Mouse (Mus musculus): ENCODE results near the gene Slc23a4. TPM values are rescaled to one million over a fixed set of nuclear protein-coding genes. Genes with fewer than 3 reads are reported as not detected.

Gene Slc23a4
- polyA plus RNA-seq, 1 experiment = 1.4 TPM

GRCm38 (mm10) chr6:34896168-34896780 is 91.9 kb downstream of the Slc23a4 start:
- no peaks in the 10 kb centered on the region for H3K4me1 ChIP-seq (ENCODE audit: control insufficient read depth, insufficient read depth, low read length)
- 65% methylated on average over 16 of the region's 16 CpGs for WGBS
- TF ChIP-seq POLR2A (IDR thresholded peaks at IDR 0.05; ENCODE audit: borderline replicate concordance, extremely low read depth, low read depth, low read length) (no peak), CTCF (IDR thresholded peaks at IDR 0.05; ENCODE audit: insufficient read depth, low read length) (no peak)
- H3K4me3 ChIP-seq (replicated peaks; ENCODE audit: extremely low read depth, low read depth, low read length) = no peak overlapping the region
- no peak for DNase-seq

GRCm38 (mm10) chr6:34895569-34895968 is 92.6 kb downstream of the Slc23a4 start:
- TF ChIP-seq CTCF (IDR thresholded peaks at IDR 0.05; ENCODE audit: insufficient read depth, low read length) (no peak), POLR2A (IDR thresholded peaks at IDR 0.05; ENCODE audit: borderline replicate concordance, extremely low read depth, low read depth, low read length) (no peak)
- no peak for DNase-seq
- Histone ChIP-seq H3K4me1 (ENCODE audit: control insufficient read depth, insufficient read depth, low read length) (no peaks in the 10 kb centered on the region), H3K4me3 (replicated peaks; ENCODE audit: extremely low read depth, low read depth, low read length) (no peak overlapping the region)
- 88% methylated on average over 7 of the region's 7 CpGs for WGBS

Other genes starting within 250 kb of the Slc23a4 start
- 3.8 and 5.1 TPM in 2 replicates for gene Agbl3, start 208.0 kb downstream of the Slc23a4 start, polyA plus RNA-seq (2012; rRNA removed)
- gene Tmem140, start 125.3 kb downstream of the Slc23a4 start, polyA plus RNA-seq (2012; rRNA removed) = 71.8 and 74.8 TPM in 2 replicates
- gene Cyren, start 110.3 kb downstream of the Slc23a4 start, polyA plus RNA-seq (2012; rRNA removed) = 8.5 and 8.8 TPM in 2 replicates
- gene Wdr91, start 77.5 kb downstream of the Slc23a4 start, polyA plus RNA-seq (2012; rRNA removed) = 25.4 and 30.4 TPM in 2 replicates
- gene Stra8, start 68.2 kb downstream of the Slc23a4 start, polyA plus RNA-seq (2012; rRNA removed) = not detected in 2 replicates
- 8.7 and 8.9 TPM in 2 replicates for gene Cnot4, start 145.3 kb upstream of the Slc23a4 start, polyA plus RNA-seq (2012; rRNA removed)
- 7.8 and 11.7 TPM in 2 replicates for gene Nup205, start 189.0 kb upstream of the Slc23a4 start, polyA plus RNA-seq (2012; rRNA removed)

All from lung, adult 2 months (tissue).